Mouse (Mus musculus) right cerebral cortex, postnatal 10 days (tissue): ENCODE results near the gene Shcbp1l.
"Not testable (repeated sequence)": the region's sequence is repeated elsewhere in the genome, so short reads cannot be mapped to it uniquely, and the experiment has no call there.

ENCODE experiments used
- DNase-seq, 2 experiments: peaks; one replicate each; pipeline ENCODE4 v3.0.0; 2021; ENCODE audit warnings: low spot score in 2 of 2

The Shcbp1l gene

GRCm38 (mm10) chr1:153424770-153425584 lies at the start of gene Shcbp1l:
Shcbp1l (plus strand) TSS chr1:153425162.
- DNase-seq, result peak; percentile 91 to 92

GRCm38 (mm10) chr1:153376446-153376845 lies 48.5 kb upstream of the Shcbp1l start:
- DNase-seq, result no peak

GRCm38 (mm10) chr1:153378587-153378986 lies 46.4 kb upstream of the Shcbp1l start:
- DNase-seq, result no peak

GRCm38 (mm10) chr1:153379832-153380231 lies 45.1 kb upstream of the Shcbp1l start:
- DNase-seq, result no peak

DNA sequence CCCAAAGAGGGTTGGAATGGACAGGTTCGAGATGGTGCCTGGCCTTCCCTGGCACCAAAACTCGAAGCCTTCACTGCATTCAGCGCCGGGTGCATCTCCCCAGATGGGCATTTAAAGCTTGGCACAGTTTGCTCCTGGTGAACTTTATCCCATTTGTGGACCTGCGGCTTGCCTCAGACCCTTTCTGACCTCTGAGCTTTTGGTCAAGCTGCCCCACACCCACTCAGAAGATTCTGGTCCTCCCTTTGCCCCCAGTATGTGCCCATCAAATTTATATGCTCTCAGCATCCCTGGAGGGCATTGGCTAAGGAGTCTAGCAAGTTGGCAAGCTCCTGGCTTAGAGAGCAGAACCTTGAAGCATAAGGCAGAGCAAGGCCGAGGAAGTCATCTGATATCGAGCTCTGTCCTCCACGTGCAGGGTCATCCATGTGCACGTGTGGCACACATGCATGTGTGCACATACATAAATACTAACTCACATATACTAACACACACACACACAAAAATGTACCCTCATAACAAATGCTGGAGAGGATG lies 44.1 kb upstream of the Shcbp1l start:
- DNase-seq, result peak in 1 of 2 experiments; percentile 11

- no peak for DNase-seq
Measured at GRCm38 (mm10) chr1:153385081-153385480, 39.9 kb upstream of the Shcbp1l start.

GRCm38 (mm10) chr1:153385661-153386060 lies 39.3 kb upstream of the Shcbp1l start:
- DNase-seq, result not testable (repeated sequence)

GRCm38 (mm10) chr1:153386271-153387069 lies 38.5 kb upstream of the Shcbp1l start:
- peak; percentile 71 to 88 for DNase-seq

DNA sequence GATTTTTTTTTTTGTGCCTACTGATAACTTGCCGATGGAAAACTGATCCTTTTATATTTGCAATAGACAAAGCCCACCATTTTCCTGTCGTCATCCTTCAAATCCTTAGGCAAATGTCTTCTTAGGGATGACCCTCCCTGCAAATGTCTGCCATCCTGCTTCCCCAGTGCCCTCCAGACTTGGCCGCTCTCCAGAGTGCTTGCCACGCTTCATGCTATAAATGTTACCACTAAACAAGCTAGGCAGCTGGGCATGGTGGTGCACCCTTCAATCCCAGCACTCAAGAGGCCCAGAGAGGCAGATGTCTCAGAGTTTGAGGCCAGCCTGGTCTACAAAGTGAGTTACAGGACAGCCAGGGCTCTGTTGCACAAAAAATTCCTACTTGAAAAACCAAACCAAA lies 29.3 kb upstream of the Shcbp1l start:
- DNase-seq, result not testable (repeated sequence)

- DNase-seq, result peak; percentile 44 to 80
Measured at GRCm38 (mm10) chr1:153401765-153402164, 23.2 kb upstream of the Shcbp1l start.

- not testable (repeated sequence) for DNase-seq
Measured at GRCm38 (mm10) chr1:153407641-153408040, 17.3 kb upstream of the Shcbp1l start.

- DNase-seq, result not testable (repeated sequence)
Measured at GRCm38 (mm10) chr1:153408296-153408695, 16.7 kb upstream of the Shcbp1l start.

DNA sequence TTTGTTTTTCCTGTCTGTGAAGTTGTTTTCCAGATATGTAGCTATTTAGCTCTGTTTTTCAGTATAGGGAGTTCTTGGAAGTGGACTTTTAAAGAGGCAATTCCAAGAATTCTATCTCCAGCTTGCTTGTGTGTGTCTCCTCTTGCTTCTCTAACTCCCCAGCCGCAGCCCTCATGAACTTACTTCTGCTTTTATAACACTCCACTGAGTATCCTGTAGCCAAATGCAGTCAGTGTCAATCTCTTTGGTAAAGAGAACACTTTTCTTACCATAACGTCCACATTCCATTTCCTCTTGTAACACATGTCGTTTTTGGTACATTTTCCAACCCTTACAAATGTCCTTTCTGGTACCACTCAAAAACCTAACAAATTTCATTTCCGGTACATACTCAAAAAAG lies 14.0 kb upstream of the Shcbp1l start:
- not testable (repeated sequence) for DNase-seq

DNA sequence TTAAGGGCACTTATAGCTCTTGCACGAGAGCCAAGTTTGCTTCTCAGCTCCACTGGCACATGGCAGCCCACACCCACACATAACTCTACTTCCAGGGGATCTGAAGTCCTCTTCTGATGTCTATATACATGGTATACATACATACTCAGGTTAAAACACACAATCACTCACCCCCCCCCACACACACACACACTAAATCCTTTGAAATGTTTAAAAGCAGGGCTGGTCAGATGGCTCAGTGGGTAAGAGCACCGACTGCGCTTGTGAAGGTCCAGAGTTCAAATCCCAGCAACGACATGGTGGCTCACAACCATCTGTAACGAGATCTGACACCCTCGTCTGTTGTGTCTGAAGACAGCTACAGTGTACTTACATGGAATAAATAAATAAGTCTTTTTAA lies 13.2 kb upstream of the Shcbp1l start:
- no peak for DNase-seq

DNA sequence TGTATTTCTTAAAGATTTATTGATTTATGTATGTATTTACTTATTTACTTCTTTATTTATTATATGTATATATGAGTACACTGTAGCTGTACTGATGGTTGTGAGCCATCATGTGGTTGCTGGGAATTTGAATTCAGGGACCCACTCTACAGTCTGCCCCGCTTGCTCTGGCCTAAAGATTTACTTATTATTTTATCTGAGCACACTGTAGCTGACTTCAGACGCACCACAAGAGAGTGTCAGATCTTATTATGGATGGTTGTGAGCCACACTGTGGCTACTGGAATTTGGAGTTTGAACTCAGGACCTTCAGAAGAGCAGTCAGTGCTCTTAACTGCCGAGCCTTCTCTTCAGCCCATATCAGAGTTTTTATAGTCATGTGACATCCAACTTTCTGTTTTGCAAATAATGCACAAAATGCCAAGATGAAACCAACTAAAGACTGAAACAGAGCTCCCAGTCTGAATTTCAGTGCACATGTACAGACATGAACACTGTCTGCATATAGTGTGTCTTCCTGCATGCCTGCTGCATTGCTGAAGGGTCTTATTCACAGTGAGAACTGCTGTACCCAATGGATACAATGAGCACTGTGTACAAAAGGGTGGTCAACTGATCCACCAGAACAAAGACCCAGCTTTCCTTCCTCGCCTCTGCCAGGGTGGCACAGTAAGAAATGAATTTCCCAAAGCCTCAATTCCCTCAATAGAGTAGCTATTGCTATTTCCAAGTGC lies 12.1 kb upstream of the Shcbp1l start:
- DNase-seq, result not testable (repeated sequence)

GRCm38 (mm10) chr1:153413397-153414020 lies 11.5 kb upstream of the Shcbp1l start:
- peak; percentile 55 to 62 for DNase-seq

DNA sequence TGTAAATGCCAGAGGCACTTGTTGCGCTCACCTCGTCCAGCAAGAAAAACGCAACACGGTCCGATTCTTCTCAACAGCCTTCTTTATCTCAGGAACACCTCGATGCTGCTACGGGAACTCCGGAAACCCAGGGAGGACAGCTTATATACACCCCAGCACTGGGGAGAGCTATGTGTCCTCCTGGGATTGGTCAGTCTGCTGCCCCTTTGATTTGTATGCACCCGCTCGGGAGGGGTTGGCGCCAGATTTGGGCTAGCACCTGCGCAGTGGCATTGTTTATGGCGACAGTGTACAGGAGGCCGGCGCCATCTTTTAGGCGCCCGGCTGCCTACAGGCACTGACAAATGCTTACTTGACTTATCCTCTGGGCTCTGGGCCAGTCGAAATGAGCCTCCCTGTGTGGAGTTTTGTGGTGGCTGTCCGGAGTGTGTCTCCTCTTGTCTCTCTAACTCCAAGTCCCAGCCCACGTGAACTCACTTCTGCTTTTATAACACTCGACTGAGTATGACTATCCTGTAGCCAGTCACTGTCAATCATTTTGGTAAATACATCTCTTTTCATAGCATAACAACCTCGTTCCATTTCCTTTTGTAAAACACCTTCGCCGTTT lies 10.7 kb upstream of the Shcbp1l start:
- DNase-seq, result peak; percentile 86 to 89

DNA sequence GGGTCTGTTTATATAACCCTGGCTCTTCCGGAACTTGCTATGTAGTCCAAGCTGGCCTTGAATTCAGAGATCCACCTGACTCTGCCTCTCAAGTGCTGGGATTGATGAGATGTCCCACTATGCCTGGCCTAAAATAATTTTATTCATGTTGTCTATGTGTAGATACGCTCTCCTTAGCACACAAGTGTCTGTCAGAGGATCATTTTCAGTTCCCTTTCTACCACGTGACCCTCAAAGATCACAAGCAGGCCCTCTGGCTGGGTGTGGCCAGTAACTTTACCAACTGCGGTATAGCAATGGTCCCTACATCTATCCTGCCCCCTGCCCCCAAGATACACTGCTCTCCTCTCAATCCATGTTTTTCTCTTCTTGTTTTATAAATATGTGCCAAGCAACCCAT lies 10.0 kb upstream of the Shcbp1l start:
- peak; percentile 65 to 70 for DNase-seq

DNA sequence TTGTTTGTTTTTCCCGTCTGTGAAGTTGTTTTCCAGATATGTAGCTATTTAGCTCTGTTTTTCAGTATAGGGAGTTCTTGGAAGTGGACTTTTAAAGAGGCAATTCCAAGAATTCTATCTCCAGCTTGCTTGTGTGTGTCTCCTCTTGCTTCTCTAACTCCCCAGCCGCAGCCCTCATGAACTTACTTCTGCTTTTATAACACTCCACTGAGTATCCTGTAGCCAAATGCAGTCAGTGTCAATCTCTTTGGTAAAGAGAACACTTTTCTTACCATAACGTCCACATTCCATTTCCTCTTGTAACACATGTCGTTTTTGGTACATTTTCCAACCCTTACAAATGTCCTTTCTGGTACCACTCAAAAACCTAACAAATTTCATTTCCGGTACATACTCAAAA lies 9.2 kb upstream of the Shcbp1l start:
- DNase-seq, result not testable (repeated sequence)

DNA sequence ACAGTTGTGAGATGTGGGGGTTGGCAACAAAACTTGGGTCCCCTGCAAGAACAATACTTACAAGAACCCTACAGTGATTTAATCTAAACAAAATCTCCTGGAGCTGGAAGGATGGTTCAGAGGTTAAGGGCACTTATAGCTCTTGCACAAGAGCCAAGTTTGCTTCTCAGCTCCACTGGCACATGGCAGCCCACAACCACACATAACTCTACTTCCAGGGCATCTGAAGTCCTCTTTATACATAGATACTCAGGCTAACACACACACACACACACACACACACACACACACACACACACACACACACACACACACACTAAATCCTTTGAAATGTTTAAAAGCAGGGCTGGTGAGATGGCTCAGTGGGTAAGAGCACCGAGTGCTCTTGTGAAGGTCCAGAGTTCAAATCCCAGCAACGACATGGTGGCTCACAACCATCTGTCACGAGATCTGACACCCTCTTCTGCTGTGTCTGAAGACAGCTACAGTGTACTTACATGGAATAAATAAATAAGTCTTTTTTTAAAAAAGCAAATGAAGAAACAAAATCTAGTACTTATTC lies 8.6 kb upstream of the Shcbp1l start:
- DNase-seq, result not testable (repeated sequence)
